ENCODE assay signal across 23 mouse cellular contexts in the genomic region with DNA sequence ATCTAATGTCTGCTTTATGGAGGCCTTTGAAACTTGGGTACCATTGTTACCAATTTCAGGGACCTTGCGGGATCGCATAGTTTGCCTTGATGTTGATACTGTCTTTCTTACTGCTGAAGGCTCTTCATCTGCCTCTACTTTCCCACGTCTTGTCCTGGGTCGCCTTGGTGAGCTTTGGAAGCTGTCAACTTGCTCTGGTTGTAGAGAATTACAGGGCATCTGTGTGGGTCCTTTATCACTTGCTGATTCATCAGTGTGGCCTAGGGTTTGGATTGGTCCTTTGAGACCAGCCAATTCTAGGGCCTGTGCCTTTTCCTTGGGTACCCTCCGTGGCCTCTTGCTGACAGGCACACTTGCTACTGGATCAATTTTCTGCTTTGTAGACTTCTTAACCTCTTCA. TPM values are rescaled to one million over a fixed set of nuclear protein-coding genes. Genes with fewer than 3 reads are reported as not detected.
DNase-seq lines count a peak whose midpoint lies in the region; ATAC-seq and TF ChIP-seq lines count a peak whose summit lies in the region.
"Had no signal": no experiment of that assay in that cellular context is flagged by ENCODE, and none has a peak within 500 bp of the region (broad histone marks: within the 10 kb centered on the region; RNA-seq: fewer than 3 reads in every experiment).

No protein-coding gene starts in this region.

- peak; percentile 24 for DNase-seq in forebrain, embryonic 11.5 days (ENCODE audit: low spot score)
- no peak for DNase-seq in forebrain, embryonic 14.5 days (ENCODE audit: low spot score)
- DNase-seq in heart, embryonic 10.5 days (ENCODE audit: low spot score), result peak; percentile 74
- no peak for DNase-seq in heart, adult 9 months (ENCODE audit: low spot score in 2 of 2)
- peak; percentile 77 for DNase-seq in midbrain, embryonic 11.5 days (ENCODE audit: low spot score, missing footprints)
- no peak for DNase-seq in midbrain, postnatal 0 days (ENCODE audit: low spot score)
- DNase-seq: adrenal gland, adult 2 months; adrenal gland, postnatal 14 days; adrenal gland, postnatal 36 days; B cell, adult 2 months; cerebellum, adult 11-12 months; cerebellum, adult 2 months; cerebellum, adult 9-10 months; cerebellum, postnatal 10 days; cerebellum, postnatal 25 days; forebrain, postnatal 0 days had no signal

- H3K27ac ChIP-seq in forebrain, embryonic 11.5 days (ENCODE audit: low read depth, low read length), result no peak overlapping the region
- no peak overlapping the region for H3K27ac ChIP-seq in forebrain, embryonic 14.5 days (ENCODE audit: low read depth, low read length)
- H3K27ac ChIP-seq in heart, embryonic 10.5 days, result no peak overlapping the region
- no peak overlapping the region for H3K27ac ChIP-seq in midbrain, embryonic 11.5 days (ENCODE audit: low read depth, low read length)
- no peak overlapping the region for H3K27ac ChIP-seq in midbrain, postnatal 0 days (ENCODE audit: low read depth, low read length)
- H3K27ac ChIP-seq: embryonic facial prominence, embryonic 10.5 days; embryonic facial prominence, embryonic 12.5 days; forebrain, embryonic 12.5 days; forebrain, embryonic 15.5 days had no signal

- H3K4me2 ChIP-seq in forebrain, embryonic 11.5 days (ENCODE audit: low read depth, low read length, severe bottlenecking), result no peak overlapping the region
- no peak overlapping the region for H3K4me2 ChIP-seq in forebrain, embryonic 14.5 days (ENCODE audit: low read length)
- H3K4me2 ChIP-seq in midbrain, embryonic 11.5 days, result no peak overlapping the region
- no peak overlapping the region for H3K4me2 ChIP-seq in midbrain, postnatal 0 days (ENCODE audit: low read depth, low read length, poor library complexity, severe bottlenecking)
- H3K4me2 ChIP-seq: embryonic facial prominence, embryonic 12.5 days; forebrain, embryonic 12.5 days; forebrain, embryonic 15.5 days had no signal

- H3K4me3 ChIP-seq in forebrain, embryonic 11.5 days (ENCODE audit: low read depth, low read length), result no peak overlapping the region
- H3K4me3 ChIP-seq in forebrain, embryonic 14.5 days (ENCODE audit: low read depth, low read length), result no peak overlapping the region
- H3K4me3 ChIP-seq in heart, embryonic 10.5 days, result no peak overlapping the region
- no peak overlapping the region for H3K4me3 ChIP-seq in midbrain, embryonic 11.5 days (ENCODE audit: low read depth, low read length)
- no peak overlapping the region for H3K4me3 ChIP-seq in midbrain, postnatal 0 days (ENCODE audit: low read depth, low read length)
- H3K4me3 ChIP-seq: embryonic facial prominence, embryonic 10.5 days; embryonic facial prominence, embryonic 12.5 days; forebrain, embryonic 12.5 days; forebrain, embryonic 15.5 days had no signal

- H3K4me1 ChIP-seq in forebrain, embryonic 11.5 days (replicated peaks; ENCODE audit: control insufficient read depth, insufficient read depth, low read length), result no peaks in the 10 kb centered on the region
- no peaks in the 10 kb centered on the region for H3K4me1 ChIP-seq in forebrain, embryonic 14.5 days (ENCODE audit: control insufficient read depth, insufficient read depth, low read length)
- H3K4me1 ChIP-seq in heart, embryonic 10.5 days, result no peaks in the 10 kb centered on the region
- no peaks in the 10 kb centered on the region for H3K4me1 ChIP-seq in midbrain, embryonic 11.5 days (ENCODE audit: control insufficient read depth, insufficient read depth, low read length)
- H3K4me1 ChIP-seq in midbrain, postnatal 0 days (ENCODE audit: insufficient read depth, low read length), result no peaks in the 10 kb centered on the region
- H3K4me1 ChIP-seq: embryonic facial prominence, embryonic 10.5 days; embryonic facial prominence, embryonic 12.5 days; forebrain, embryonic 12.5 days; forebrain, embryonic 15.5 days had no signal

- H3K36me3 ChIP-seq in forebrain, embryonic 11.5 days (ENCODE audit: control insufficient read depth, insufficient read depth, low read length), result peaks cover 30% of the 10 kb centered on the region
- H3K36me3 ChIP-seq in forebrain, embryonic 14.5 days (ENCODE audit: control insufficient read depth, insufficient read depth, low read length), result peaks cover 80% of the 10 kb centered on the region
- peaks cover 98% of the 10 kb centered on the region for H3K36me3 ChIP-seq in heart, embryonic 10.5 days
- peaks cover 53% of the 10 kb centered on the region for H3K36me3 ChIP-seq in midbrain, embryonic 11.5 days (ENCODE audit: control insufficient read depth, insufficient read depth, low read length)
- H3K36me3 ChIP-seq in midbrain, postnatal 0 days (ENCODE audit: insufficient read depth, low read length), result no peaks in the 10 kb centered on the region

- H3K27me3 ChIP-seq in forebrain, embryonic 11.5 days (ENCODE audit: control insufficient read depth, insufficient read depth, low read length), result no peaks in the 10 kb centered on the region
- H3K27me3 ChIP-seq in forebrain, embryonic 14.5 days (replicated peaks; ENCODE audit: control insufficient read depth, insufficient read depth, low read length), result no peaks in the 10 kb centered on the region
- no peaks in the 10 kb centered on the region for H3K27me3 ChIP-seq in heart, embryonic 10.5 days (ENCODE audit: insufficient read depth, poor library complexity, severe bottlenecking)
- H3K27me3 ChIP-seq in midbrain, embryonic 11.5 days (ENCODE audit: control insufficient read depth, insufficient read depth, low read length), result no peaks in the 10 kb centered on the region
- H3K27me3 ChIP-seq in midbrain, postnatal 0 days (ENCODE audit: insufficient read depth, low read length), result no peaks in the 10 kb centered on the region
- H3K27me3 ChIP-seq: CH12.LX; embryonic facial prominence, embryonic 12.5 days; forebrain, embryonic 12.5 days; forebrain, embryonic 15.5 days had no signal

- WGBS in forebrain, embryonic 11.5 days, result 93% methylated on average over 5 of the region's 5 CpGs
- 95% methylated on average over 5 of the region's 5 CpGs for WGBS in forebrain, embryonic 14.5 days
- WGBS in heart, embryonic 10.5 days, result 96% methylated on average over 5 of the region's 5 CpGs
- WGBS in midbrain, embryonic 11.5 days, result 97% methylated on average over 5 of the region's 5 CpGs
- WGBS in midbrain, postnatal 0 days, result 96% methylated on average over 5 of the region's 5 CpGs

- no peak overlapping the region for H3K9ac ChIP-seq in forebrain, embryonic 11.5 days (ENCODE audit: low read length)
- no peak overlapping the region for H3K9ac ChIP-seq in forebrain, embryonic 14.5 days (ENCODE audit: low read length)
- H3K9ac ChIP-seq in midbrain, embryonic 11.5 days (ENCODE audit: low read length), result no peak overlapping the region
- no peak overlapping the region for H3K9ac ChIP-seq in midbrain, postnatal 0 days (replicated peaks; ENCODE audit: low read length, poor library complexity, severe bottlenecking)
- H3K9ac ChIP-seq: embryonic facial prominence, embryonic 12.5 days; forebrain, embryonic 12.5 days; forebrain, embryonic 15.5 days; forebrain, postnatal 0 days had no signal

- H3K9me3 ChIP-seq in forebrain, embryonic 11.5 days (ENCODE audit: control insufficient read depth, low read length), result no peaks in the 10 kb centered on the region
- no peaks in the 10 kb centered on the region for H3K9me3 ChIP-seq in forebrain, embryonic 14.5 days (replicated peaks; ENCODE audit: control insufficient read depth, low read length)
- H3K9me3 ChIP-seq in heart, embryonic 10.5 days, result no peaks in the 10 kb centered on the region
- no peaks in the 10 kb centered on the region for H3K9me3 ChIP-seq in midbrain, embryonic 11.5 days (ENCODE audit: control insufficient read depth, low read length)
- H3K9me3 ChIP-seq in midbrain, postnatal 0 days (ENCODE audit: low read length), result no peaks in the 10 kb centered on the region
- H3K9me3 ChIP-seq: embryonic facial prominence, embryonic 10.5 days; embryonic facial prominence, embryonic 12.5 days; forebrain, embryonic 12.5 days; forebrain, embryonic 15.5 days; G1E had no signal

- no peak for ATAC-seq in forebrain, embryonic 11.5 days (replicated peaks; ENCODE audit: low FRiP score)
- no peak for ATAC-seq in forebrain, embryonic 14.5 days
- no peak for ATAC-seq in midbrain, embryonic 11.5 days (ENCODE audit: low FRiP score)
- no peak for ATAC-seq in midbrain, postnatal 0 days (ENCODE audit: low FRiP score)
- ATAC-seq: CD4-positive, CD25-positive, alpha-beta regulatory T cell, adult 4 months; forebrain, embryonic 15.5 days; forebrain, postnatal 0 days had no signal

- TF ChIP-seq CTCF in midbrain, postnatal 0 days (IDR thresholded peaks at IDR 0.05), result no peak

RNA-seq across cellular contexts. Expression of gene Mki67, which starts 21.4 kb away (rescaled TPM):
- 66.7 and 76.5 TPM in 2 replicates for polyA plus RNA-seq in forebrain, embryonic 11.5 days (2014; fragmentation: Nextera tagmentation; extraction: Ambion mirVana)
- polyA plus RNA-seq in forebrain, embryonic 14.5 days (2014; fragmentation: Nextera tagmentation; extraction: Ambion mirVana), result 22.9 and 28.8 TPM in 2 replicates
- 36.1 and 41.1 TPM in 2 replicates for polyA plus RNA-seq in heart, embryonic 10.5 days (2016; fragmentation: Nextera tagmentation; extraction: Ambion mirVana)
- 62.2 and 64.4 TPM in 2 replicates for polyA plus RNA-seq in midbrain, embryonic 11.5 days (2014; fragmentation: Nextera tagmentation; extraction: Ambion mirVana)
- total RNA-seq in midbrain, postnatal 0 days (2014; rRNA removed), result 6.3 and 8.9 TPM in 2 replicates
- 1.4 and 2.1 TPM in 2 replicates for polyA plus RNA-seq in midbrain, postnatal 0 days (2015; fragmentation: Nextera tagmentation; extraction: Ambion mirVana)

Comparison
In these comparisons a context has a peak if more than half of its experiments do, and no peak if none do; other contexts are left out.
1. DNase-seq: peak in forebrain, embryonic 11.5 days (single experiment), heart, embryonic 10.5 days (single experiment) and midbrain, embryonic 11.5 days (single experiment); none in forebrain, embryonic 14.5 days (single experiment), heart, adult 9 months (0 of 2) and midbrain, postnatal 0 days (single experiment).